Mouse (Mus musculus) adrenal gland, postnatal 4 days (tissue): ENCODE results near the gene Pip4k2c. TPM values are rescaled to one million over a fixed set of nuclear protein-coding genes. Genes with fewer than 3 reads are reported as not detected.
"Not testable (repeated sequence)": the region's sequence is repeated elsewhere in the genome, so short reads cannot be mapped to it uniquely, and the experiment has no call there.

Experiments
- DNase-seq, 2 experiments: peaks; one replicate each; pipeline ENCODE4 v3.0.0; 2021 to 2022; ENCODE audit warnings: low spot score in 2 of 2, mixed read lengths in 2 of 2
- total RNA-seq, 2 experiments: library from RNA; stranded (reverse); gene quantifications; 2 replicates each; pipeline ENCODE4 v1.2.3; 2021

Pip4k2c gene
- total RNA-seq, 2 experiments from 2014 or later: 37.5 to 39.8 TPM

DNA sequence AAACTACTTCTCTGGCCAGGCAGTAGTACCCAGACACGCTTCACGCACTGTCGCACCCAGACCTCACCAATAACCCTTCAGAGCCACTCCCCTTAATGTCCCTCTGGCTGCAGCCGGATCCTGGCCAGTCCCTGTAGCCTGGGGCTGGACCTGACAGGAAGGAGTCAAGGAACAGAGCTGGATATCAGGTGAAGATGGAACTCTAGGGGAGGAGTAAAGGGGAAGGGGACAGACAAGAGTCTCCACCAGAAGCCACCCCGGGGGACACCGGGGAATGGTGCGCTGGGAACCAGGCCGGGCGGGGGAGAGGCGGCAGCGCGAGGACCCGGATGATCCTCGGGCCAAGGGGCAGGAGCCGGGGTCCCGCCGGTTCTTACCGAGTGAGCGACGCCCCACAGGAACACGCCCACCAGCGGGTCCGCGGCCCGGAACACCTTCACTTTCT, 402 bp downstream of the Pip4k2c start:
- no peak for DNase-seq

DNA sequence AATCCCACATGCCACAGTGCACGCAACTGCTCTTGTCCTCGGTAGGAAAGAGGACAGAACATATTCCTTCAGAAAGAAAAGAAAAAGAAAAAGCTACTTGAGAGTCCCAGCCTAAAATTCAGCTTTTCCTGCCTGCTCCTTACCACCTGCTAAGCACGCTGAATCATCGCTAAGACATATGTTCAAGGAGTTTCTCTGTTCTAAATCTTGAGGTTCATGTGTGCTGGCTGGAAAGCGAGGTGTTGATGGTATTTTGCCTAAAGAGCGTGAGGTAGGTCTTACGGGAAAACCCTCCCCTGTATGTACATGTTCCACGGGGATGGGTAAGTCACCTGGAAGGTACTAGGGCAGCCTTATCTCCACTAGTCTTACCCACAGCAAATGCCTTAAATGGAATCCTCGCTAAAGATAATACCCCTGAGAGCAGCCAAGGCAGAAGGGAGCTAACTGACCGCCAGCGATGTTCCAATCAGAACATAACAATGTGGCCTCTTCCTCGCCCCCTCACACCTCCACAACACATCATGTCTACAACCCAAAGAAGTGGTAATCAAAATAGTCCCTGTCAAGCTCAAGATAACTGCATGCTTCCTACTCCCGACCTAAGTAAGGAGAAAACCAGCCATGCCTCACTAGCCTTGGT, 1.3 kb downstream of the Pip4k2c start:
- DNase-seq: no peak

DNA sequence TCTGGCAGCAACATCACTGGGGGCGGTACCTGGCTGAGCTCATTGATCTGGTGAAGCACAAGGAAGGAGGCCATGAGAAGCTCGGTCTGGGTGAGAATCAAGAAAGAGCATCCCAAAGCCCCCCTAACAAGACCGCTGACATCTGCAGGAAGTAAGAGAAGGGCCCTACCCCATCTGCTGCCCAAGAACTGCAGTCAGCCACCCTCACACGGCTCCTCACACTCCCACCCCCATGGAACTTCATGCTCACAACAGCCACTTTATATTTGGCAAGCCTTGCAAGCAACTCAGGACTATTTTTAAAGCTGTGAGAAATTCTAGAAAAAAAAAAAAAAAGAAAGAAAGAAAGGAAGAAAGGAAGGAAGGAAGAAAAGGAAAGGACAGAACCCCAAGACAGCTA, 2.5 kb downstream of the Pip4k2c start:
- no peak for DNase-seq

DNA sequence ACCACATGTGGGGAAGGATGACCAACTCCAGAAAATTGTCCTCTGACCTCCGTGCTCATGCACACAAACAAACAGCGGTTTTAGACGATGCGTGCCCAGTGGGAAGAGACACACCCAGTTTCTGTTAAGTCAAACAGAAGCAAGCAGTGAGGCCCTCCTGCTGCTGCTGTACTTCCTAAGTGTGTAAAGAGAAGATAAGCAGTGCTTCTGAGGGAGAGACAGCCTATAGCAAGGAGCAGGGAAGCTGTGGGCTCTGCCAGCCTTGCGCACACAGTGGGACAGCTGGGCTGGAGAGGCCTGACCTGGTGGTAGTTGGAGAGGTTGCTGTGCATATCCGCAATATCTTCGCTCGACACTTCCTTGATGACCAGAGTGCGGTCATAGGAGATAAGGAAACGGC, 6.0 kb downstream of the Pip4k2c start:
- DNase-seq: no peak

DNA sequence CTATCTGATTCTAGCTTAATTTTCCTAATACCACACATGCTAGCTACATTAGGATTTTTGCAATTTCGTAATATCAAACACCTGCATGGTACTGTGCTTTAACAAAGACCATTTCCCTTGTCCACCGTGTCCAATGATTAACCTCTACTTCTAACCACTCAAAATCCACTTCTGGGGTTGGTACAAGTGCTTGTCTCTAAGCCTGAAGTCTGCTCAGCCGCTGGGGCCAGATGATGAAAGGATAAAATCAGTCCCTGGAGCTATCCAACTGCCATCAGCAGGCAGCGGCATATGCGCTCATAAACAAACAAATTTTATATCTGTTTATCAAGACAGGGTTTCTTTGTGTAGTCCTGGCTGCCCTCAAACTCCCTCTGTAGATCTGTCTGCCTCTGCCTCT, 6.8 kb downstream of the Pip4k2c start:
- no peak for DNase-seq

DNA sequence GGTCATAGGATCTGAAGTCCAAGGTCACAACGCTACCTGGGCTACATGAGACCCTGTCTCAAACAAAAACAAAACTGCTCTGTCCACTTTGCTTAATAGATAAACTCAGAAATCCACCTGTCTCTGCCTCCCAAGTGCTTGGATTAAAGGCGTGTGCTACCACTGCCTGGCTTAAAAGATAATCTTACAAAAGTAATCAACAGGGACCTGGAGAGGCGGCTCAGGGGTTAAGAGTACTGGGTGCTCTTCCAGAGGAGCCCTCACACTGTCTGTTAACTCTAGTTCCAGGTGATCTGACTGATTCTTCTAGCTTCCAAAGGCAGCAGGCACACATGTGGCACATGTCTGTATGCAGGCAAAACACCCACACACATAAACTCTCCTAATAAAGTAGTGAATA, 8.3 kb downstream of the Pip4k2c start:
- no peak for DNase-seq

DNA sequence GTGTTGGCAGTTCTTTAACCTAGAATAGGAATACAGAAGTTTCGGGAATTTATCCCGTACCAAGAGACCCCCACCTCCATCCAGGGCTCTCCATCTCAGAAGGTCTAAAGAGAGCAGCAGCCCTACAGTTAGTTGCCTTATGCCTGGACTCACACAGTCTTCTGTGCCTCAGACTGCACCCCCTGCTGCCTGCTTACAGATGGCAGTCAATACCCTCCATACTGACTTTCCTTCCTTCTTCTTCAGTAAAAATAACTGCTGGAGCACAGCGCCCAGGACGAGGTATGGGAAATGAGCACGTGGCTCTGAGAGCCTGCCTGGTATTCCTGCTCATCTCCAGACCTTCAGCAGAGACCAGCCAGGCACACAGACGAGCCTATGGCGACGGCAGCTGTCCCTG, 11.1 kb downstream of the Pip4k2c start:
- DNase-seq: no peak

DNA sequence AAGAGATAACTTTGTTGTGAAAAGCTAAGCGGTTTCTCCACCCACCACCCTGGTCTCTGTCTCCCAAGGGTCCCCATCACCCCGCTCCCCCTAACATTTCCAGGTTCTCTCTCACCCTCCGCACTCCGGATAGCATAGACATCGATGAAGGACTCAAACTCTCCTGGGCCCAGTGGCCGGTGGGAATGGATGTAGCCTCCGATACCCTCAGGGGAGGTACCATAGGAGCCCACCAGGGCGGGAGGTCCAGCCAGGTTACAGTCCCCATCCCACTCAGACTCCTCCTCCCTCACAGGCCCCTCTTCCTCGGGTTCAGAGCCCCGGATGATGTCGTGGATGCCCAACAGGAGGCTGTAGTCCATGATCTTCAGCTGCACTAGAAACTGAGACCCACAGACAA, 11.9 kb downstream of the Pip4k2c start:
- DNase-seq: no peak

DNA sequence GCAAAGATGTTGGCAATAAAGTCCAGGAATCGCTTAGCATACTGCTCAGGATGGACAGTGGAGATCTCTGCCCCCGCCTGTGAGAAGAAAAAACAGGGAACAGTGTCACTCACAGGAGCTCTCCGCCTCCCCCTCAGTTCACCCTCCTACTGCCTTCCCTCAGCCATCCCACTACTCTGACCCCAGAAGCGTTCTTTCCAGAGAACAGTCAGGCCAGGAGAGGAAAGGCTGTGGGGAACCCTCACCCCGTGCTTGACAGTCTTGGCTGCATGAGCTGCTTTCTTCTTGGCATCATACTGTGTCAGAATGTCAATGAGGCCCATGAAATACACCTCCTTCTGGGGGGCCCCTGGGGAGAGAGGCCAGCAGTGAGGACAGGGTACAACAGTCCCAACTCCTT, 12.3 kb downstream of the Pip4k2c start:
- no peak for DNase-seq

DNA sequence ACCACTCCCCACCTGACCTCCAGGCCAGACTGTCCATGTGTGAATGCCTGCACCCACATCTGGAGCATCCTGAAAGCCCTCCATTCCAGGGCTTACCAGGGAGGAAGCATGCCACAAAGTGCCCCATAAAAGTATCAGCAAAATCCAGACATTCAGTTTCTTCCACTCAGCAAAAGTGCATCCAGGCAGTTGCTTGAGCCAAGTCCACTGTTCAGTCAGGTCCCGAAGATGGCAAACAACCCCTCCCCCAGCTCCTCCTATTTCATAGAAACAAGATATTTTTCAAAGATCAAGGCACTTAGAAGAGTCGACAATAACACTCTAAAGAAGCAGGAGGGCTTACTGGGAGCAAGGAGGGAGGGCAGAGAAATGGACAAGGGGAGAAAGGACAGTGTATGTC, 12.9 kb downstream of the Pip4k2c start:
- no peak for DNase-seq

DNA sequence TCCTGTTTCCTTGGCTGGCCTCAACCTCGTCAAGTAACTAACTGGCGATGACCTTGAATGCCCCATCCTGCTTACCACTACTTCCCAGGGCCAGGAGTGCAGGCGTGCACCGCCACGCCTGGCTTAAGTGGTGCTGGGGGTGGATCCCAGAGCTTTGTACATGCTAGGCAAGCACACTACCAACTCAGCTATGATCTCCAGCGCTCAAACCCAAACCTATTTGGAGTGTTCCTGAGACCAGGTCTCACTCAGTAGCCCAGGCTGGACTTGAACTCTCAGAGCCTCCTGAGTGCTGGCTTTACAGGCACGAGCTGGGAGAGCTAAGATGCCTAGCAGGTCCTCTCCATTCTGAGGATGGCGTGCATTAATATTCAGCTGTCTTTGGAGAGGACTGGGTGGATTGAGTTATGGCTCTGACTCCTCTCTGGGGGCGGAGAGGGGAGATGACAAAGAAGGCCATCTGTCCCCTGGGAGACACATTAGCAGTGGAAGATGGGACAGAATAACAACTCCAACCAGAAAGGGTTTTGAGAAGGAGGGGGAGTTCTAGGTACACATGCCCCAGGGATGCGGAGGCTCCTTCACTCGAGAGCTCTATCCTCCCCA, 13.8 kb downstream of the Pip4k2c start:
- DNase-seq: no peak

DNA sequence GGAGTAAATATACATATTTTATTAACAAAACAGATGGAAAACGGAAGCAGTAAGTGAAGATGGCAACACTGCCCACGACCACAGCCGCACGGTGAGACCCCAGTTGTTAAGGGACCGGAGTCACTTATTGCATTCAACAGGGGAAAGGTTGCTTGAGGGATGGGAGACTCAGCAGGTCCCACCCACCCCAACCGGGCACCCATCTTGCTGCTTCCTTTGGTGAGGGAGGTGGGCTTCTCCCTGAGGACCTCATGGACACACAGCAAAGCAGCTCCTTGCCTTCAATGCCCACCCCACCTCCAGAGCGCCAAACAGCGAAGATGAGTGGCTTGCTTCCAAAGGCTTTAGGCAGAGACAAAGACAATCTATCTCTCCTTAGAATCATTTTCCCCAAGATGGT, 14.3 kb downstream of the Pip4k2c start:
- no peak for DNase-seq

DNA sequence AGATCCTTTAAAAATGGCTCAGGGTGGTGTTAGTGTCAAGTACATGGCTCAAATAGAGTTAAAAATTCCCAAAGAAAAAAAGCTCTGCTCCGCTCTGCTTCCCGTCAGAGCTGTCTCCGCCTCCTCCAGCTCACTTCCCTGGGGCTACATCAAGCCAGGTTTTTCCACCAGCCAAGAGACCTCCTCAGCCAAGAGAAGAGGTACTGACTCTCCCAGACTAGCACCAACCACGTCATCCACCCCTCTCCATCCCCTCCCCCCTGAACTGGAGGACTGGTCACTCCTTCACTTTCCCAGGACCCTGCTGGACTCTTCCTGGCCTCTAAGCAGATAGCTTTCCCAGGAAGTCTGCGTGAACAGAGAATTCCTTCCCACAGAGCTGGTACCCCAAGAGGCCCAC, 15.0 kb downstream of the Pip4k2c start:
- DNase-seq: peak in 1 of 2 experiments; percentile 27

DNA sequence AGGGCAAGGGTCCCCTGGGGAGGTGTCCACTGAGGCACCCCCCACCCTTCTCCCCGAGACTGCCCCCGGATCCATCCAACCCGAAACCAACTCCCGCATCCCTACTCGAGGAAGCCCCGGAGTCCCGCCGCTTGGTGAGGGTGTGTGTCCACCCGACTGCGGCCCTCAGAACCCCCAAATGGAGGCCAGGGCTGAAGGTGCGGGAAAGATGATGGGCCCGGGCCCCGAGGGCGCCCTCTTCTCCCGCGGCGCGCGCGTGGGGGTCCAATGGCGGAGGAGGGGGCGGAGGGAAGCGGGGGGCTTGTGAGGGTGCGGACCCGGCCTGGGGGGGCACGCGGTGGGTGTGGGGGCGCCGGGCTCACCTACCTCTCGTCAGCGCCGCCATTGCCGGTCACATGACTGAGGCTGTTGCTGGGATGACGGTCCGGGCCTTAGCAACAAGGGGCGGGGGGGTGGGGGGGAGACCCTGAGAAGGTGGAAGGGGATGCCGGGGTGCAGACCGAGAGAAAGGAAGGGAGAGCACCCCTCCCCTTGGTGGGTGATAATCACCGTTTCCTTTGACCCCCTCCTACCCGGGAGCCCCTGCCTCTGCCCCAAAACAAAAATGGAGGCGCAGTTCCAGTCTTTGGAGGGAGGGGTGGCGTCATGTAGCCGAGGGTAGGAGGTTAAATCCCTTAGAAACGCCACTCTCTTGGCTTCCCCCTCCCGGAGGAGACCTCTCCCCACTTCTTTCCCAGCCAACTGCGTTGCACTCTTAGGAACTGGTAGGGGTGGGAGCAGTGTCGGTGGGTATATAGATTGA, 15.9 kb downstream of the Pip4k2c start, which contains the start of gene Dtx3:
Gene Dtx3 (minus strand): TSS at position 401 of the 802 bp plus-strand sequence.
- no peak for DNase-seq

DNA sequence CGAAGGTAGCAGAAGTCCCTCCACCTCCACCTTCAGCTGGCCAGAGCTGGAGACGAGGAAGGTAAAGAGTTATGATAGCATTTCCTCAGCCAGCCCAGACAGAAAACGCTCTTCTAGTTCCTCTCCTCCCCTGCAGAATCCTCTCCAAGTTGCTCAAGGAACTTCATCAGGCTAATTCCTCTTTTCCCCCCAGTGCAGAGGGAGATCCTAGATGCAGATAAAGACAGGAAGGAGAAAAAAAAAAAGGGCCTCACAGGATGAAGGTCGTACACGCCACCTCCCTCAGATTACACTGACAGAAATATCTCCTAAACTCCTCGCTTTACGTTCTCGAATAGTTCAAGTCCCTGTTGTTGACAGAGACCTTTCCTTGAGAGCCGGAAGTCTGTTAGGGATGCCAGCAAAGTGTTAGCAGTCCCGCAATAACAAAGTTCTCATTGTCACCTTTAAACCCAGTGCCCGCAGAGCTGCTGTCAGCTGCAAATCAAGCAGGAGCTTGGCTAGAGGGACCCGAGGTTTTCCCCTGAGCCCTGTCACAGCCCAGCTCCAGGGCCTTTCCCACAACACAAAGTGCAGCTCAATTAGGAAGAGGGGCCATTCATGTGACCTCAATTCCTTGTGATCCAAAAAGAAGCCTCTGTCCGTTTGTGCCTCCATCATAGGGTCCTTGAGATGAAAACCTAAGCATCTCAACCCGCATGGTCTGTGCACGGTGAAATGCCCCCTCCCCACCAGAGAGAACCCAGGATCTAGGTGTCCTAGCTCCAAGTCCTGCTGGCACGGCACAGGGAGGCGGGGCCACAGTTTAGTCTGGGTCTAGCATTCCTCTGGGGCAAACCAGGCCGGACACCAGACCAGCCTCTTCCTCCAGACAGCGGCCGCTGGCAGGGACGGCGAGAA, 16.7 kb downstream of the Pip4k2c start:
- no peak for DNase-seq

DNA sequence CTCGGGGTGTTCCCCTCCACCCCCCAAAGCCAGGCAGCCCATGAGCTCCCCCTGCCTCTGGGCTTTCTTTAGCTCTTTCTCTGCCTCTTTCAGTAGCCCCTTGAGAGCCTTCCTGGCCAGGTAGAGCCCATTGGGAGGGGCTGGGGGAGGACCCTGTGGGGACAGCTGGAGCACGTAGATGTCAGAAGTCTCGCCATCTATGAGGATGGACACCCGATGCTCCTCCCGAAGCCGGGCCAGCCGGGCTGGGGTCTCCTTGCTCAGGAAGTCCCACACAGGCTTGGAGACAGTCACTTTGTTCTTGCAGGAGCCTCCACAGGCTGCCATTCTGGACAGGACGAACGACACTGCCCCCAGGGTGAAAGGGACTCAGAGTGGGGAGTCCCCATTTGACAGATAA, 18.4 kb downstream of the Pip4k2c start:
- DNase-seq: no peak

DNA sequence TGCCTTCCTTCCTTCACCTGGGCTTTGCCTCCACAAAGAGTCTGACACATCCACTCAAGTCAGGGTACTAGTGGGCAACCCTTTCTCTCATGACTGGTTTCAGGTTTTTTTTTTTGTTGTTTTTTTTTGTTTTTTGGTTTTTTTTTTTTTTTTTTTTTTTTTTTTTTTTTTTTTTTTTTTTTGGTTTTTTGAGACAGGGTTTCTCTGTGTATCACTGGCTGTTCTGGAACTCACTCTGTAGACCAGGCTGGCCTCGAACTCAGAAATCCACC, 19.4 kb downstream of the Pip4k2c start:
- not testable (repeated sequence) for DNase-seq

DNA sequence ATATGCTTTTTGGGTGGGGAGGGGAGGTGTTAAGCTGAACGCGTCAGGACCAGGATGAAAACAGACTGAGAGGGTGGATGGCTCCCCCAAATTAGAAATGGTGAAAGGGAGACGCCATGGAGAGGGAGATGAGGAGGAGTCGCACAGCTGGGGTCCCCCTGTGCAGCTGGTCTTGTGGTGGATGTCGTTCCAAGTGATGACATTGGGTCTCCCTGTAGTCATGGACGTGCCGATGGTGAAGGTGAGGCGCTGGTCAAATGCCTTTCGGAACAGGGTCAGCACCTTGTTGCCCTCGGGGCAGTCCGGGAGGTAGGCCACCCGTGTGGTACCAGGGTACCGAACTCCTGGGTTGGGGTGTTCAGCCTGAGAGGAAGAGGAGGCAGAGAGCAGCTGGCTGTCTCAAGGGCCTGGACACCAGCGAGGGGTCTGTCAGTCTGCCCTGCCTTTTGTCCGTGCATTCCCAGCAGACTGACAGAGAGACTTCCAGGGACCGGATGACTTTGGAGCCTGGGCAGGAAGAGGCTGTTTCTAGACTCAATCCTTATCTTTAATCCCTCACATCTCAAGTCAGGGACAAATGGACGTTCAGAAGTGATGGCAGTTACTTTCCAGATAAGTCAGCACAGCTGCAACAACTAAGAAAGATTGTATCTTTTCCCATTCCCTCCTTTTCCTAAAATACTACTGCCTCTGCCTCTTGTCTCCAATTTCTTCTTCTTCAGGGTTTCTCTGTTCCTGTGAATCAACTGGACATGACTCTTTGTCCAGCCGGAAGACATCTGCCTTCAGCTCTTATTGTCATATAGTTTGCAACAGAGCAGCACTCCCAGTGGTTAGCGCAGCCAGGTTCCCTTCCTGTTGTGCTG, 20.0 kb downstream of the Pip4k2c start:
- no peak for DNase-seq

DNA sequence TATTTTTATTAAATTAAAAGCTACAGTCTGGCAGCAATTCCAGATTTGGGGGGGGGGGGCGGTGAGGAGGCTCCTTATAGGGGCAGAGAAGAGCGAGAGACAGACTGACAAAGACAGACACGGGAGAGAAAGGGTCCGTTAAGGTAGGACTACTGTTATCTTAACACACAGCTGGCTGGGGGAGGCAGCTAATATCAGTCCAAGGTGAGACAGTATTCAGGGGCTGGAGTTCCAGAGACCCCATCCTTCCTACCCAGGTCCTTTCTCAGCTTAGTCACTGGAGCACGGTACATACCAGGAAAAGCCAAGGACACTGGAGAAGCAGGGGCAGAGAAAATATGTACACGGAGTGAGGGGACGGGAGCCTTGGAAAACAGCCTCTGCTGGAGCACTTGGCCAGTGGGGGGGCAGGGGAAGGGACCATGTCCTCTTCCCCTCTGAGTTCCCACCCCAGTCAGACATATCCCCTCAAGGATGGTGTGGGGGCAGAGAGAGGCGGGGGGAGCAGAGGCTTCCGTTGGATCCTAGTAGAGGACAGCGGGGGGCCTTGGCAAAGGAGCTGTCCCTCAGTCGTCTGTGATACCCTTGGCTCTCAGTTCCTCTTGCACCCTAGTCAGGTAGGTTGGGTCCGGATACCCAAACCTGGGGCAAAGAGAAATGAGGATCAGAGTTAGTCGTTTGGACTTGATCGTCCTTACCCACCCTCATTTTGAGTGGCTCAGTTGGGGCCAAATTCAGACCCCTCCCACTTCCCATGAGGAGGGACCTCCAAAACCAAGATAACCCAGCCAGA, 20.8 kb downstream of the Pip4k2c start:
- DNase-seq: no peak
